Mouse (Mus musculus) erythroblast, adult 5-6 weeks (primary cell): ENCODE results near the gene Bves. TPM values are rescaled to one million over a fixed set of nuclear protein-coding genes. Genes with fewer than 3 reads are reported as not detected.
"Not testable (repeated sequence)": the region's sequence is repeated elsewhere in the genome, so short reads cannot be mapped to it uniquely, and the experiment has no call there.

Experiments
- ATAC-seq: replicated peaks from 2 replicates; pipeline ENCODE4 v1.8.0; 2016; ENCODE audit warnings: moderate number of reproducible peaks, mild to moderate bottlenecking, moderate TSS enrichment, inconsistent platforms; ENCODE audit not compliant: poor library complexity, low FRiP score, severe bottlenecking
- total RNA-seq, 2 experiments: library from RNA; stranded (forward) in 1 of 2; stranded (reverse) in 1 of 2; fragments of 150-400 nt in 1 of 2; fragments of 200-764, 138-1000 nt in 1 of 2; gene quantifications; 2 replicates each; pipeline versions ENCODE4 v1.2.3 to v1.2.4; 2015 to 2017; ENCODE audit warnings: low replicate concordance in 2 of 2

Gene Bves
- total RNA-seq, 2 experiments from 2014 or later = not detected

DNA sequence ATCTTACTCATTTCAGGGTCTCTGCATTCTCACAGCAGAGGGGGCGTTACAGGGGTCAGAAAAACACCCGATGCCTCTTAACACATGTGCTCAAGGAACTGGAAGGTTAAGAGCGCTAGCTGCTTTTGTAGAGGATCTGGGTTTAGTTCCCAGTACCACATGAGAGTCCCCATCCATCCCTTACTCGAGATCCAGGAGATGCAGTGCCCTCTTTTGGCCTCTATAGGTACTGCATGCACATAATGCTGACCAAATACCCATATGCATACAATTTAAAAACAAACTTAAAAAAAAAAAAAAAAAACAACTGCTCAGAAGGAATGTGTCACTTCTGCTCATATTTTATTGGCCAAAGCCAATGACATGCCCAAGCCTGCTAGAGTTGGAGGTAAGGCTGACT lies 8.8 kb downstream of the Bves start:
- ATAC-seq = no peak

DNA sequence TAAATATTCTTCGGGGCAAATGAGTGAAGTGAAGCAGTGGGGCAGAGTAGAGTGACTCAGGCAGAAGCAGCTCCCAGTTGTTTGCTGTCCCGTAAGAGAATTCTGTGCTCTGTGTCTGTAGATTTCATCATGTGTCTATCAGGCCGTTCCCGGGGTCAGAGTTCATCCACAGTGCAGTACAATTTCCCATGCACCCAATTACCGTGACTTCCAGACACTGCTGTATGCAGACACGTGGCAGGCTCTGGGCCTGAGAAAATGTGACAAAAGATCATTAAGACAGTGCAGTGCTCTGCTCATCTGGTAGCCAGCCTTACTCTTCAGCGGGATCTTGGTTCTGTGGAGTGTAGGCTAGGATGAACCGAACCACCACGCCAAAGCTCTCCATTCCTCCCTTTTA lies 9.6 kb downstream of the Bves start:
- ATAC-seq = no peak

DNA sequence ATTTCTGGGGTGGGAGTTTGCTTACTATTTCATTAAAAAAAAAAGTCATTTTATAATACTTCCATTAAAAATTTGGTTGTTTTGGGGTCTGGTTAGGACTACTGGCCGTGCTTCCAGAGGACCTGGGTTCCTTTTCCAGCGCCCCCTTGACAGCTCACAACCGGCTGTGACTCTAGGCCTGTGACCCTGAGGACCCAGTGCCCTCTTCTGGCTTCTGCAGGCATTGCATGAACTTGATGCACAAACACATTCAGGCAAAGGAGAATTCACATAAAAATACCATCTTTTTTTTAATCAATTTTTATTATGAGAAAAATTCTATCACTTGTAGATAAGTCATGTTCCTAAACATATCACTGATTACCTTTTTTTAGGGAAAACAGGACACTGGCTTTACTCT lies 12.6 kb downstream of the Bves start:
- ATAC-seq = not testable (repeated sequence)

DNA sequence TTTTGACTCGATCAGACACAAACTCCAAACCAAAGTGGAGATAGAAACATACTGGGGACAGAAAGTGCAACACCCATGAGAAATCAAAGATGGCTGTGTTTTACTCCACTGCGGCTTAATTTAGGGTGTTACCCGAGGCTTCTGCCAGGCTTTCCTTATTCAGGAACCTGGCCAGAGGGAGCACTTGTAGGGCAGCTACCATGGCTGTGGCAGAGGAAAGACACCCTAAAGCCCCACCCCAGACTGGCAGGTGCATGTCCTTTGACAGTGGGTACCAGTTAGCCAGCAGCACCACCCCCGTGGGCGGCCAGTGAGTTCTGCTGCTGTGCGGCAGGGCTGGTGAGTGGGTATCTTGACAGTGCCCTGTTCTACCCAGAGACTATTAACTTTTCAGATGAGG lies 20.5 kb downstream of the Bves start:
- no peak for ATAC-seq

DNA sequence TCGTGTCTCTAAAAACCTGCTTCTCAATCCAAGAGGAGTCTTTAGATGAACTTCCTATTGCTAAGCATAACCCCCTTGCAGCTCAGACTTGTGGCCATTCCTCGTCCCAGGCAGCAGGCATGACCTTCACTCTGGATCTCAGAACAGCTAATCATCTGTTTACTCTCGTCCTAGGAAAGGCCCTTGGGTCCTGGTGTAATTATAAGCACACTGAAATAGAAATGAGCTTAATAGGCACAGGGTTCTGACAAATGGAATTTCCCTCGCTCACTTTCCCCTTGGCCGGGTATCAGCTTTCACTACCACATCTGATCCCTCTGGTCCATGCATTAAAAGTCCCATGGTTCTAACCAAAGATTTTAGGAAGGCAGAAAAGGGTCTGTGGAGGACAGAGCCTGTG lies 27.8 kb downstream of the Bves start:
- ATAC-seq = no peak

DNA sequence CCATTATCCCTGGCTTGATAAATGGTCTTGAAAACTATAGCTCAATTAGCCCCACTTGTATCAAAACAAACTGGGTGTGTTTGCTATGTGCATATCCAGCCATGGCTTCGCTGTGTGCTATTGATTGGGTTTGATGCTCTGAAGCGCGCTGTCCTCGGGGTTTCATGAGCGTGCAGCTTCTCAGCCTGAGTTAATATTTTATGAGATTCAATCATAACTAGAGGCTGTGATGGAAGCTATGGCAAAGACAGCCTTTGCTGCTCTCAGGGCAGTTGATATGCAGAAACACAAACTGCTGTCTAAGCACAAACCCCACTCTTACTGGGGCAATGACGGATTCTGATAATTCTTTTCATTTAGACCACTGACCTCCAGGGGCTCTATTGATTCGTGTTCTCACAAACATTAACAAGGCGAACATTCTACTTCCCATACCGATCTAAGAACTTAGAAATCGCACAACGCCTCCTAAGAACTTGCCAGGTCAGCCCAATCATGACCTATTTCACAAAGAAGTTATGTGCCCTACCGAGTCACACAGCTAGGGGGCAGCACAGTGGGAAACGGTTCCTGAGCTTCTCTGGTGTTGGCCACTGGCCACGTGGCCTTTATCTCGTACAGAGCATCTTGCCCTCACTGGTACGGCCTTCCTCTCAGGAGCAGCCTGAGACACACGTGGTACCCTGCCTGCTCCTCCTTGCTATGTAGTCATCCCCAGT lies 31.6 kb downstream of the Bves start:
- no peak; the same call in 1 of the 2 replicates for ATAC-seq

DNA sequence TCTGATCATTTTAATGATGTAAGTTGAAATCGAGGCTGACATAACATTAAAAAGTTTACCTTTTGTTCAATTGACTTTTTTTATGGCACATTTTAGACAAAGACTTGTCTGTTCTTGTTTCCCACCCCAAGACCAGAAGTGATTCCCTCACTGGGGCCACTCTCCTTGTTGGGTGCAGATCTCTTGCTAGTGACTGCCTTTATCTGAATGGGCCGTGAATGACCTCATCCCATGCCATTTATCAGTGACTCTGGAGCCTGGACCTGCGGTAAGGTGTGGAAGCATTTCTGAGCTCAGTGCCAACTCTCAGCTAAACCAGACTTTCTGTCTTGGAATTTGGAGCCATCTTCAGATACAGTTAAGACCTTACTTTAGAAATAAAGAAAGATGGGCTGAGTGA lies 34.1 kb downstream of the Bves start:
- no peak for ATAC-seq

DNA sequence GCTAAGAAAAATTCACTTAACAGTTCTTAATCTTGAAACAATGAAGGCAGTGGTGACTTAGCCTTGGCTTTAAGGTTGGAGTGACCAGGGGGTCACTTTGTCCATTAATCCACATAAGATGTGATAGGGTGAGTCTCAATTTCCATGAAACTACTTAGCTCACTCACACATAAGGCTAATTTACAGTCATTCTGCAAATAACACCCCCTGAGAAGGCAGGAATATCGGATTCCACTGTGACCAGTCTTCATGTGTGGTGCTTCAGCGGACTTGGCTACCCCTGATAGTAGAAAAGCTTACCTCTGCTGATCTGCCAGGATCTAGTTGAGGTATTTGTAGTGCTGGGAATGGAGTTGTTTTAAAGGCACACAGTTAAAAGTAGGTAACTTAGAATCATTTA lies 35.0 kb downstream of the Bves start:
- ATAC-seq = no peak

DNA sequence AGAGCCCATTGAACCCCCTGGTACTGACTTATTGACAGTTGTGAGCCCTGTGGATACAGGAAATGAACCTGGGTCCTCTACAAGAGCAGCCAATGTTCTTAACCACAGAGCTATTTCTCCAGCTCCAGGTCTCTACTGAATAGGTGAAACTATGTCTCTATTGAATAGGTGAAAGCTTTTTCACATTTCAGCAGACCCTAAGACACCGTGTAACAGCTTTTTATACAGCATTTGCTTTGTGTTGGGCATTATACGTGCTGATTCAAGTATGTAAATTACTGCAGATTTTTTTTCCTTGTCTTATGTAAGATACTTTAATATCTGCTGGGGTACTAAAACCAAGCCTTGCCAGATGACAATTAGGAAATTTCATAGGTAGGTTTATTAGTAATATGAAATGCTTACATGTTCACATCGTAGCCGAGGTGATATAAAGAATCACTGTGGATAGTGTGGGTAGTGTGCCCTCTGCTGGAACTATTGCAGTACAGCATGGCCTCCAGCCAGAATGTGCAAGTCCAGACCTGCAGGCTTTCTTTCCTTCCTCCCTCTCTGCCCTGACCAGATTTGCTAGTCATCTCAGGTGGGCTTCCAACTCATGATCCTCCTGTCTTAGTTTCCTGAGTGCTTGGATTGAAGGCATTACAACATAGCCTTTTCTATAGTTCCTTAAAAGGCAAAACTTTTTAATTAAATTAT lies 37.6 kb downstream of the Bves start:
- no peak for ATAC-seq

DNA sequence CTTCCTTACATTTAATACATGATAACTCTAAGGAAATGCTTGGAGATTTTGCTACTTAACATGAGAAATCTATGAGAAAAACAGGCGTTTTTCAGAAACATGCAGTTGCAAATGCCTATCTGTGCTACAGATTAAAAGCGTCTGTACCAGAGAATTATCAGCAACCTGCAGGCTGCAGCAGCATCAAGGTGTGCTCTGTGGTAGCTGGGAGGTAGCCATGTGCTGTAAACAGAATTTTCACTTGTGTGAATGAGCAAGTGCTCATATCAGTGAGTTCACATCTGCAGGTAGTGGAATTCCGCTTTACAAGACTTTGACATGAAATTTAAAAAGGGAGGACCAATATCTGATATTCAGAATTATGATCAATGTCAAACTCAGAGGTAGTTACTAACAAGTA lies 42.7 kb downstream of the Bves start:
- no peak for ATAC-seq

DNA sequence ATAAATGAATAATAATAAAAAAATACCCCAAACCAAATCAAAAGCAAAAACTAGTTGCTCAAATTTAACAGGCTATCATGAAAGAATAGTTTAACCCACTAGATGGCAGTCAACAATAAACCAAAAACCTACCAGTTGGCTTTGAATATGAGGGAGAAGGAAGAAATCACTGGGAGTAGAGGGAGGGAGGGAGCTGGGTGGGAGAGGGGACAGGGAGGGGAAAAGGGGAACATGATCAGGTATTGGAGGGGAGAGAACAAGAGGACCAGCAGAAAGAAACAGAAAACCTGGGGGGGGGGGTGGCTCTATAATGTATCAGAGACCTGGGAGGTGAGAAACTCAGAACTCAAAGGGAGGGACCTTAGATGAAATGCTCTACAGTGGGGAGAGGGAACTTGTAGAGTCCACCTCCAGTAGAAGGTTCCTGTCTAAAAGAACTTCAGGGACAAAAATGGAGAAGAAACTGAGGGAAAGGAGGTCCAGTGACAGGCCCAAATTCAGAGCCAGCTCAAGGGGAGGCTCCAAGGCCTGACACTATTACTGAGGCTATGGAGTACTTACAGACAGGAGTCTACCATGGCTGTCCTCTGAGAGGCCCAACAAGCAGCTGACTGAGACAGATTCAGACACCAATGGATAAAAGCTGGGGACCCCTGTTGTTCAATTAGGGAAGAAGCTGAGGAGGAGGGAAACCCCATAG lies 46.5 kb downstream of the Bves start:
- ATAC-seq = no peak

DNA sequence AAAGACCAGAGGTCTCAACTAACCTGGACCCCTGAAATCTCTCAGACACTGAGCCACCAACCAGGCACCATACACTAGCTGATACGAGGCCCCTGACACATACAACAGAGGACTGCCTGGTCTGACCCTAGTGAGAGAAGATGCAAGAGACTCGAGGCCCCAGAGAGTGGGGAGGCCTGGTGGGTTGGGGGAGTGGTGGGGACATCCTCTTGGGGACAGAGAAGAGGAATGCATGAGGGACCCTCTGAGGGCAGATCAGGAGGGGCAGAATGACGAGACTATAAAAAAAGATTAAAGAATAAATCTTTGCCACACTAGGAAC lies 47.0 kb downstream of the Bves start:
- ATAC-seq = no peak

DNA sequence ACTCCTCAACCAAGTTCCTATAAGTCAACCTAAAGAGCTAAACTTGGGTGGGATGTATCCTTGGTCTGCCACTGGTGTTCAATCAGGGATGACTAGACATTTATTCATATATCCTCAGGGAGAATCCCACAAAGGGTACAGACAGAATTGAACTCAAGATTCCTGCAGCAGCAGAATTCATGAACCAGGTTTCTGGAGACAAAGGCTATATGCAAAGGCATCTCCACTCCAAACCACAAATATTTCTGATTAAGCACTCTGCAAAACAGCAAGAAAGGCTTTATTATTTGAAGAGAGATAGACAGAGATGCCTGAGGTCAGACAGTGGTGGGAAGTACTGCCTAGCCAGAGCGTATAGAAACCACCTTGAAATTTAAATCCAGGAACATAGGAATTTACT lies 62.6 kb downstream of the Bves start:
- no peak for ATAC-seq

DNA sequence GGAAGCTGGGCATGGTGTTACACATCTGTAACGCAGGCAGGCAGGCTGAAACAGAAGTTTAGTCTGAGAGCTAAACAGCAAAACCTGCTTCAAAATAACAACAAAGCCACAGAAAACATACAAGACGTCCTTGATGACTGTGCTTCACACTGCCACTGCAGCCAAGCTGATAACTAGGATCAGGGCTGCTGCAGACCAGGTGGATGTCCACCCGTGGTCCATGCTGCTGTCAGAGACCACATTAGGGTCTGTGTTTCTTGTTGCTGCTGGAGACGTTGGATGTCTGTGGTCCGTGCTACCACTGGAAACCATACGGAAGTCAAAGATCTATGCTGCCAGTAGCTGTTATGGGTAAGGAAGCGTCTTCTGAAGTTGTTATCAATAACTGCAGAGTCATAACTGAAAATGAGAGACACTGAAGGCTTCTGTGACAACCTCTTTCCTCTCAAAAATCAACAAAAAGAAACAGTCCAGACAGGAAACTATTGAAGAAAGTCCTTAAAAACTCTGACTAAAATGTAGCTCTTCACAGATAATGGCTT lies 64.2 kb downstream of the Bves start:
- no peak for ATAC-seq

DNA sequence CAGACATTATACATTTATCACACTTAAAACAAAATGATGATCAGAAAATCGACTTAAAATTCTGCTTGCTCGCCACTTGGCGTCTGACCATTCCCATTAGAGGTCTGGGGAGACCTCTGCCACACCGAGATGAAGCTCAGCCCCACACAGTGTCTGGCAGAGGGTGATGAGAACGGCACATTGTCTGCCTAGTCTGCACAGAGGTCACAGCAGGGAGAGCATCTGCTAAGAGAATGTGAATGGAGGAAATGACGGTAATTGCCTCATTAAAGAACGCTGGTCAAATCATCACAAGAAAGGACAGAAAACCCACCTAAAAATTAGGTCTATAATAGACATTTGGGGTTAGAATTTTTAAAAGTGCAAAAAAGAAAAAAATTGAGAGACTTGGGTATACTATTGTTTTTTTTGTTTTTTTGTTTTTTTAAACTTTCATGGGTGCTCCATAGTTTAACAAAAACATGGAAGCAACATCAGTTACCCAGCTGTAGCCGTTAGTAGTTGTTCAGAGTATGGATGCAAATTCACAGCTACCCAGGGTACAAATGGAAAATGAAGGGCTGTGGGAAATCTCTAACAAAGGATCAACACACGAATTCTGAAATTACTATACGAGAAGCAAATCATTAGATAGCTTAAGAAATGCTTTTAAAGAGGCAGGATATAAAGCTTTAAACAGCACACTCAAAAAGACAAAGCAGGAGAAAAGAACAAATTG lies 75.2 kb downstream of the Bves start:
- ATAC-seq = no peak

DNA sequence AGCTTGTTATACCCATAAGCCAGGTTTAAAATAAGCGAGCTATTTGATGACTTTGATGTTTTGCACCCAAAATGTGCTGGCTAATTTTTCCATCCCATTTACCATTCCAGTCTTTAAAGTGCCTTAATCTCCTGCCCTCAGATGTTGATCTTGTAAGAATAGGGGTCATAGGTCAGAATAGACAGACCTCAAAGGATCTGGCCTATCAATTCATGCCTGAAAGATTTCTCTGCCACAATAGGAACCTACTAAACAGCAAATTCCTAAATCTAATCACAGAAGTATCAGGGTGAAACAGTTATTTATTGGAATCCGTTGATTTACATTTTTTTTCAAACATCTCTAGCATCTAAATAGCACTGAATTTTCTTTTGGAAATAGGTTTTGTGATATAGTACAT lies 76.2 kb downstream of the Bves start:
- ATAC-seq = no peak

DNA sequence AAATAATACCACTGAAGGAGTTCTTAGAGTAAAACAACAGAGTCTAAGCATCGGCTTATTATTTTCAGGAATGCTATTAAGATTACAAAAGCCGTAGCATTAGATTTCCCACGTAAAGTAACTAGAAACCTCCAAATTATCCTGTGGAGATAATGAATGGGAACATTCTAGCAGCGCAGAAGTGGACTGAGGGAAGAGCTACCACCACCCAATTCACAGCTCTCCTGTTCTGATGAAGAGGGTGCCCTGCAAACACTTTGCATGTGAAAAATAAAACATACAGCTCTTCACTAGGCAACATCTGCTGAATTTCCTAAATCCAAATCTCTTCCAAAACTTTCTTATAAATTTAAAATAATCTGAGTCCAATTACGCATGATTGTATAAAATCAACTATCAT lies 76.6 kb downstream of the Bves start:
- no peak for ATAC-seq
